Mouse (Mus musculus): ENCODE measurements at regions not wholly inside any gene's neighbourhood (a gene's known extent, or its start where the extent isn't known, plus 50 kb on each side); places are given as distances from the start of the nearest gene placed in this dataset.
A peak's percentile ranks its signal among the peaks of the same experiment; 100 is the strongest.

DNA sequence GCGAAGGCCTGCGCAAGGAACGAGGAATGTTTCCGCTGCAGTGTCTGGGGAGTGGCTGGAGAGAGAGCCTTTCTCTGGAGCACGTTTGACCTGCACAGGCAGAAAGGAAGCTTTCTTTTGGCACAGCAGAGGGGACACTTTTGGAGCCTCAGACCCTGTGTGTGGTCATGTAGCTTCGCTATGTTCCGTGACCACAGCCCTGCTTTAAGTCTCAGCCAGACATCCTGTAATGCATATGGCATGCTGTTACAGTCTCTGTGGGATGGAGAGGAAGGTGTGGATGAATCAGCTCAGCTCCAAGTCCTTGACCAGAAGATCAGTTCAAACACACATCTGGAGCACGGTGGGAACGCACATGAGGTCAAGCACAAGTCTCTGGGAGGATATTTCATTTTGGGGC lies 107.3 kb upstream of the Tnp1 start:
- DNase-seq (ENCODE audit: low read depth, low spot score): no peak

GRCm38 (mm10) chr1:73118661-73119060 lies 103.0 kb upstream of the Tnp1 start:
- peak; percentile 24 for DNase-seq (ENCODE audit: low read depth, low spot score)

DNA sequence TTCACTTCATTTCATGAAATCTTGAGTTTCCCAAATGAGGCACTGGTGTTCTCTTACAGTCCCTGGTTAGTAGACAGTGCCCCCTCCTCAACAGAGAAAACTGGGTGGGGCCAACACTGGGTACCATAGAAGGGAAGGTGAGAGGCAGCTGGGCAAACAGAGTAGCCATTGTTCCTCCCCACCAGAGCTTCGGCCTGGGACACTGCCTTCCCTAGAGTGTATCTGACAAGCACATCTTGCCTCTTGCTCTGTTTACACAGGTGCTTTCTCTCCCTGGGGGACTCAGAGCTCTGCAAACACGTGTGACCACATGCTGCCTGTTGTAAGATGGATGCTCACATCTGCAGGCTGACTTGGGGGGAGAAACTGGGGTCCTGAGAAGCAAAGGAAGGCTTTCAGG lies 100.8 kb upstream of the Tnp1 start:
- peak; percentile 85 for DNase-seq (ENCODE audit: low read depth, low spot score)

DNA sequence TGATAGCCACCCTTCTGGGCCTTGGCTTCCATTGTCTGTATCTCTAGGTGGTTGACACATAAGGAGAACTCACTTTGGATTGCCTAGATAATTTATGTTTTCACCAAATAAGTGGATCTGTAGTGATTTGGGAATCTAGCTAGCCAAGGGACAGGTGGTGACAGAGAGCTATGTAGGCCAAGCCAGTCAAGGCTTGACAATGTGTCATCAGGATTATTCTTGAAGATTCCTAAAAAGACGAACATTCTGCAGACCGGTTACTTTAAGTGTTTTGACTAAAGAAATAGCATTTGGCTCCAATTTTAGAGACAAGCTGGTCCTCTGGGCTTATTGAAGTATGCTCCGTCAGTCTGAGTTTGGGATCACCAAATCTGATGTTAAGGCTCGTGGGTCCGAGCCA lies 100.1 kb upstream of the Tnp1 start:
- DNase-seq (ENCODE audit: low read depth, low spot score): no peak

DNA sequence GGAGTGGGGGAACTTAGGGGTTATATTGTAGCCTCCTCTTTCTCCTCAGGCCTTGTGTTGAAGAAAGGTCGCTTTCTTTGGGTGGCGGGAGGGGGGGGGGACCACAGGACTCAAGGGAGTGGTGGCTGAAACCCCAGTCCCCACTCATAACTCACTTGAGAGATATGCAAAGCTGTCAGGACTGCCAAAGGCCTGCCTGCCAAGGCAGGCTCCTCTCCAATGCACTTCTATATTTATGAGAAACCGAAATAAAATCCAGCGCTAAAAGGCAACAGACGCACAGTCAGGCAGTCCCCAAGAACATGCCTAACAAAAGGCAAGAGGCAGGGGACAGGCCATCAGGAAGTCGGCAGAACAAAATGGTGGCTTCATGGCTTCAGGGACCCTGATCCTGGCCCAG lies 97.4 kb upstream of the Tnp1 start:
- DNase-seq (ENCODE audit: low read depth, low spot score): no peak

DNA sequence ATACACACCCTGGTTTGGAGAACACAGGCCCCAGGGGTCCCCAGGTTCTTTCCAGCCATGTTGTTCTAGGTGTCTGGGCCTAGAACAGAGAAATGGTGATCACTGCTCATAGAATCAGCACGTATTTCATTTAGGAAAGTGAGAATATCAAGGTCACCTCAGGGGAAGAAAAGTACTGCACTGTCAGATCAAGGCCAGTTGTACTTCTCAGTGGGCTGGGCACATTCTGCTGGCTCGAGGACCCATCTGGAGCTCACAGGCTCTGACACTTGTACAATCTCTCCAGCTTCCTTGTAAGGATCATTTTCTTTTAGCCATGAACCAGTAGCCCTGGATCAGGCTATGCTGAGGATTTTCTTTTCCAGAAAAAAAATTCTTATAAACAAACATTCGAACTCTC lies 97.0 kb upstream of the Tnp1 start:
- DNase-seq (ENCODE audit: low read depth, low spot score): no peak

- DNase-seq (ENCODE audit: low read depth, low spot score): no peak
Observed at GRCm38 (mm10) chr1:73111911-73112310, 96.2 kb upstream of the Tnp1 start.

- DNase-seq (ENCODE audit: low read depth, low spot score): peak; percentile 41
Observed at GRCm38 (mm10) chr1:73105856-73106463, 90.3 kb upstream of the Tnp1 start.

DNA sequence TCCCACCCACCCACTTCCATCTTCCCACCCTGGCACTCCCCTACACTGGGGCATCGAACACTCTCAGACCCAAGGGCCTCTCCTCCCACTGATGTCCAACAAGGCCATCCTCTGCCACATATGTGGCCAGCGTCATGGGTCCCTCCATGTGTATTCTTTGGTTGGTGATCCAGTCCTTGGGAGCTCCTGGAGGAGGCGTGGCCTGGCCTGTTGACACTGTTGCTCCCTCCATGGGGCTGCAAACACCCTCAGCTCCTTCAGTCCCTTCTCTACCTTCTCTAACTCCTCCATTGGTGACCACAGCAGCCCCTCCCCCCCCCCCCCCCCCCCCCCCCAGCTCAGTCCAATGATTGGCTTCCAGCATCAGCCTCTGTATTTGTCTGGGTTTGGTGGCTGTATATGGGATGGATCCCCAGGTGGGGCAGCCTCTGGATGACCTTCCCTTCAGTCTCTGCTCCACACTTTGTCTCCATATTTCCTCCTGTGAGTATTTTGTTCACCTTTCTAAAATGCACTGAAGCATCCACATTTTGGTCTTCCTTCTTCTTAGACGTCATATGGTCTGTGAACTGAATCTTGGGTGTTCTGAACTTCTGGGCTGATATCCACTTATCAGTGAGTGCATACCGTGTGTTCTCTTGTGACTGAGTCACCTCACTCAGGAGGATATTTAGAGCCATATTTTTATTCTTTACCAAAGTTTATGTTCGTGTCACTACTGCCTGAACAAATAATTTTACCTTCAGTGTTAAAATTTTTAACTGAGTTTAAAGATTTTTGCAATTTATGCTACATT lies 82.1 kb upstream of the Tnp1 start:
- DNase-seq (ENCODE audit: low read depth, low spot score): no peak

GRCm38 (mm10) chr1:73089636-73090035 lies 73.9 kb upstream of the Tnp1 start:
- DNase-seq (ENCODE audit: low read depth, low spot score): peak; percentile 43

GRCm38 (mm10) chr1:73088494-73088893 lies 72.8 kb upstream of the Tnp1 start:
- no peak for DNase-seq (ENCODE audit: low read depth, low spot score)

DNA sequence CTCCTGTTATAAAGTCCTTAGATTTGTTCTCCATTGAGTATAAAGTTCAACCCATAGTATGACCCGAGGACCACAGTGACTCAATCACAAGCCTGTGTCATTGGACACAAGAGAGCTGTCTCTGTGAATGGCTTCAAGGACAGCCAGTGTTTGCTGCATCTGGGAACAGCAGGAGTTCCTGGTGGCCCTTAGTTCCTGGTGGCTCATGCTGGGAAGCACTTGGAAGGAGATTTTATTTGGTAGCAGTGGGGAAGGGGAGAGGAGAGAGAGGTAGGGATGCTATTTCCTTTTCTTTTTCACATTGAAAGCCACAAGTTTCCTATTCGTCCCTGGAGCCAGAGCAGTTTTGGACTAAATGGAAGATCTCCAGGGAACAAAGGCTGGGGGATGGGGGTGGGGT lies 69.2 kb upstream of the Tnp1 start:
- no peak for DNase-seq (ENCODE audit: low read depth, low spot score)

DNA sequence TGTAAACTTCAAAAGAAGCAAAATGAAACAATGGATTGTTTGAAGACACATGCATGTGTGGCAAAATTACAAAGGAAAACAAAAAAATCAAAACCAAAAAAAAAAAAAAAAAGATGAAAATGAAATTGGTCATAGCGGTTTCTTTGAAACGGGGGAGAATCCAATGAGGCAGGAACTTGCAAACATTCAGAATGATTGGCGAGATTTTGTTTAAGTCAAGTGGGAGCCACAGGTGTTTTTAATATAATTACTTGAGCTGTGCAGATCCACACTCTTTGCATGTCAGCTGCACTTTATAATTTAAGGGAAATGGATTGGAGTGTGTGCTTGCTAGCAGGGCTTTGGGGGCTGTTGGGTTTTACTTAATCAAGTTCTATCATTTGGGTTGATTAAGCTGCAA lies 67.7 kb upstream of the Tnp1 start:
- no peak for DNase-seq (ENCODE audit: low read depth, low spot score)

DNA sequence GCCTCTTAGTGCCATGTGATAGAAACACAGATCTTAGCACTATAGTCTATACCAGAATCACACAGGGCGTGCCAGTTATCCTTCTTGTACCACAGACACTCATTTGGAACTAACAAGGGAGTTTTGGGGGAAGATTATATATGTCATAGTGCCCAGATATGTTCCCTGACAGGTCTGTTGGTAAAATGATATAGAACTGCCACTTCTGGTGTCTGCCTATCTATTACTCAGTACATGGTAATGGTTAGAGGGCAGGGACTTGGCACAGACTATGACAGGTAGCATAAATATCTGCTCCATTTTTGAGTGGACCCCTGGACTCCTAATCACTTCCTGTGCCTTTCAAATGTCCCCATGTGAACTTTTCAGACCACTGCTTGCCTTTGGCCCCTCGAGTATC lies 63.8 kb upstream of the Tnp1 start:
- no peak for DNase-seq (ENCODE audit: low read depth, low spot score)

- no peak for DNase-seq (ENCODE audit: low read depth, low spot score)
Observed at GRCm38 (mm10) chr1:73077156-73077555, 61.4 kb upstream of the Tnp1 start.

- no peak for DNase-seq (ENCODE audit: low read depth, low spot score)
Observed at GRCm38 (mm10) chr1:73075699-73076373, 60.1 kb upstream of the Tnp1 start.

- no peak for DNase-seq (ENCODE audit: low read depth, low spot score)
Observed at GRCm38 (mm10) chr1:73075159-73075558, 59.5 kb upstream of the Tnp1 start.

- DNase-seq (ENCODE audit: low read depth, low spot score): no peak
Observed at GRCm38 (mm10) chr1:73074525-73074924, 58.8 kb upstream of the Tnp1 start.

DNA sequence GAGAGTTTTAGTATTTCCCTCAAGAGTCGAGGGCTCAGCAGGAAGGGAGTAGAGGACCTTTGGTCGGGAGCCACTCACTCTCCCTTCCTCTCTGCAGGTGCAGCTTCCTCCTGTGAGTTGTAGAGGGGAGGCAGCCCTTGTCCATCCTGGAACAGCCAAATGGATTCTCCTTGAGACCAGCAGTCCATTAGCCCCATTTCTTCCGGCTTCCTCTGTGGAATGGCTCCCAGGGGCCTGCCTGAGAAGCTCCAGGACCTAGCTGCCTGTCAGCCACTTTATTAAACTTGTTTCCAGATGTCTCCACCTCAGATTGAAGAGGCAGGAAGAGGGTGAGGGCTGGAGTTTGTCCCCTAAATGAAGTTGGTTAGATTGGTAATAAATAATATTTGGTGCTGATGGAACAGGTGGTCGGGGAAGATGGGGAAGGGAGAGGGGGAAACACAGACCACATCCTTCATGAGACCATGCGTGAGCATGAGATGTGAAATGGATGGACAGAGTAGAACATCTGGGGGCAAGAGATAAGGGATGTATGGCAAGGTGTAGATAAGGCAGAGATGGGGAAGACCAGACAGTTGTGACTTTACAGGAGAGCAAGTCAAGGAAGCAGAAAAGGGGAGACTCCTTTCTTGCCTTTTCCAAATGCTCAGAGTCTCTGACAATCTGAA lies 56.7 kb upstream of the Tnp1 start:
- DNase-seq (ENCODE audit: low read depth, low spot score): peak; percentile 23

DNA sequence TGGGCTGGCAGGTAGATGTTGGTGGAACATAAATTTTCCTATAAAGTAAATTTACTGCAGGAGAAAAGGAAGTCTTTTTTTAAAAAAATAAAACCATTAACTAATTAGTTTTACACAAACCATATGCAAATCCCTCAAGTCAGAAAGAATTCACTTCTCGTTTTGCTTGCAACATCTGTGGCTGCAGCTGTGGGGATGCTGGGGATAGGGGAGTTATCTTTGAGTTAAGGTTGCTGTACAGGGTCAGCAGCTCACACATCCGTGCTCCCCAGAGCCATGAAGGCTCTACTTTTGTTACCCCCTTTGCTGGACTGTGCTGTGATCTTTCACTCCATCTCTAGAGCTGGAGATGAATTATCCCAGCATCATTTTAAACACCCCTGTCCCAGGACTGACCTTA lies 54.4 kb upstream of the Tnp1 start:
- no peak for DNase-seq (ENCODE audit: low read depth, low spot score)
